Mouse (Mus musculus): ENCODE results near the gene Chmp4b.
A peak's percentile ranks its signal among the peaks of the same experiment; 100 is the strongest.

The Chmp4b gene

DNA sequence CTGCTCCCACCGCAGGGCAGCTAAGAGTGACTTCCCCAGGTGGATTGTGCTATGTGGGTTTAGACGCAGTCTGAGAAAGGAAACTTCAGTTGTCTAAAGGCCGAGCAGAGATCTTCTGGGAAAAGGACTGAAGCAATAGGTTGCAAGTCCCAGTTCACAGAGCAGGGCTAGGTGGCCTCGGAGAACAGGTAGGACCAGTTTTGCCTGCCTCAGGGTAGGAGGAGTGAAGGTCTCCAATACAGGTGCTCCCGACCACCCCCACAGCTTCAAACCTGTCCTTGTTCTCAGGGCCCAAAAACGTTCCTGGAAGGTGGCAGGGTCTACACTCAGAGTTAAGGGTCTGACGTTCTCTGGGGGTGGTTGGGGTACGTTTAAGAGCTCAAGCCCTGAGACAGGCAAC lies at the start of gene Chmp4b:
Gene Chmp4b (plus strand): TSS at position 343 of the 400 bp plus-strand sequence.
- DNase-seq (ENCODE audit: low spot score), result no peak

DNA sequence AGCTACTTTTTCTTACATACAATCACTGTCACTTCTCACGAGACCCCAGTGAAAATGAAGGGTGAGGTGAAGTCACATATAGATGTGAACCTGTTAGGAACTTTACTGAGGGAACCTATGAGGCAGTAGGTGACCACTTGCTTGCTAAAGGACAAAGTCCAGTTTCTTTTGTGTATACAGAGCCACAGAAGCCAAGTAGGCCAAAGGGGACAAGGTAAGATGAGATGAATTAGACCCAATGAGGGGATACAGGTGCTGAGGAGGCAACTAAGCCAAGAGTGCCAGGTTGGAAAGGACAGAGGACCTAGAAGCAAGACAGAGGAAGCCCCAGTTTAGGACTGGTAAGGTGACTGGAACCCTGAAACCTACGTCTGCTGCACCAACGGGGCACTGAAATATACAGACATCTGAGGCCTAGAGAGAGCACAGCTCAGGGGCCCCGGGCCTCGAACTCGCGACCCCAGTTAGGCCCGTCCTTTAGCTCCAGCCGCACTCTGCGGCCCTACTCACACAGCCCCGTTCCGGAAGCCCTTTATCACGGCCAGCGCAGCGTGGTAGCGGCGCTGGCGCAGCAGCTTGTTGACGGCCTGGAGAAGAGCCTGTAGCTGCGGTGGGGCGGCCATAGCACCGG lies 48.4 kb upstream of the Chmp4b start:
- DNase-seq (ENCODE audit: low spot score), result peak; percentile 66

DNA sequence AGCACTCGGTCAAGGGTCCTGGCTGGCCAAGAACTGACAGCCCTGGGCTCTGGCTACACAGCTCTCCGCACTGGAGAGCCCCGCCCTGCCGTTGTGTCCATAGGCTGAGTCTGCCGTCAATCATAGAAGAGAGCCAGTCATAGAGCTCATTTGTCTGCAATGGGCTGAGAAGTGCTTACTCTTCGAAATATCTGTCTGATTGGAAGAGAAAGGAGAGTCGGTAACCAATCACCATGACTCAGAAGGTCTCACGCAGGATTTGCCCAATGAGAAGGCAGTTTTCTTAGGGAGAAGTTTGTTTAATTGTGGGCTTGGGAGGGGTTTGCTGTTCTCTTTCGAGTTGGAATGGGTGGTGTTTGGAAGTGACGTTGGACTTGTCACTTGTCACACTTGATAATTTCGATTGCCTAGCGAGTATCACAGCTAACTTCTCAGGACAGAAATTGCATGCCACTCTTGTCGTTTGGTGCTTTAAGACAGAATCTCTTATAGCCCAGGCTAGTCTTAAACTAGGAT lies 47.8 kb upstream of the Chmp4b start, which contains the start of gene Pxmp4:
Gene Pxmp4 (minus strand): TSS at position 71 of the 516 bp plus-strand sequence.
- peak; percentile 100 for DNase-seq (ENCODE audit: low spot score)

DNA sequence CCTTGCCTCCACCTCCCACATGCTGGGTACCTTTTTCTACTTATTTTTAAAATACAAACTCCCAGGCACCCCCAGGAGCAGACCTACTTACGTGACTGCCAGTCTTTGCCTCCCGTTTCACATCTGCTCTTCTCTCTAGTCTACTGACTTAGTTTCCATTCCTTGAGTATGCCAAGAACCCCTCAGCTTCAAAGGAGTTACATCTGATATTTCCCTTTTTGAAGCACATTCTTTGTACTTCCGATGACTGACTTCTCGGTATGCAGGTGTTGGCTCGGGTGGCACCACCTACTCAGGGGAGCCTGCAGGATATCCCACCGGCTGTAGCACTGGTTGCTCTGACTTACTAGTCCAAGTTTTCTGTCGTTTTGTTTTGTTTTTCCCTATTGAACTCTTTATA lies 47.3 kb upstream of the Chmp4b start:
- DNase-seq (ENCODE audit: low spot score), result no peak

DNA sequence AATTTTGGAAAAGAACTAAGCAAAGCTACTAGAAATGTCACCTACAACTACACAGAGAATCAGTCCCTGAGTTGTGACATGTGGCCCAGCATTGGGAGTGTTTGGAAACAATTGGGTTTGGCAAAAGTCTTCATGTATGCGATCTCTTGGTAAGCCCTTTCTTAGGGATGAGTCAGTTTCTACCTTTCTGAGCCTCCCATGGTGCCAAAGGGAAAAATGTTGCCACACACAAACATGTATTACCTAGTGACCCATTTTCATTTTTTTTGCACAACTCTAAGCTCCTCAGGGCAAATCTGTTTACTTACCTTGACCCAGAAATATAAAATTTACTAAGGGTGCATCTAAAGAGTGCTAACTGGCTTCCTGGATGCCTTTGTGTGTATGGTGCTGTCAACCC lies 44.5 kb upstream of the Chmp4b start:
- no peak for DNase-seq (ENCODE audit: low spot score)

DNA sequence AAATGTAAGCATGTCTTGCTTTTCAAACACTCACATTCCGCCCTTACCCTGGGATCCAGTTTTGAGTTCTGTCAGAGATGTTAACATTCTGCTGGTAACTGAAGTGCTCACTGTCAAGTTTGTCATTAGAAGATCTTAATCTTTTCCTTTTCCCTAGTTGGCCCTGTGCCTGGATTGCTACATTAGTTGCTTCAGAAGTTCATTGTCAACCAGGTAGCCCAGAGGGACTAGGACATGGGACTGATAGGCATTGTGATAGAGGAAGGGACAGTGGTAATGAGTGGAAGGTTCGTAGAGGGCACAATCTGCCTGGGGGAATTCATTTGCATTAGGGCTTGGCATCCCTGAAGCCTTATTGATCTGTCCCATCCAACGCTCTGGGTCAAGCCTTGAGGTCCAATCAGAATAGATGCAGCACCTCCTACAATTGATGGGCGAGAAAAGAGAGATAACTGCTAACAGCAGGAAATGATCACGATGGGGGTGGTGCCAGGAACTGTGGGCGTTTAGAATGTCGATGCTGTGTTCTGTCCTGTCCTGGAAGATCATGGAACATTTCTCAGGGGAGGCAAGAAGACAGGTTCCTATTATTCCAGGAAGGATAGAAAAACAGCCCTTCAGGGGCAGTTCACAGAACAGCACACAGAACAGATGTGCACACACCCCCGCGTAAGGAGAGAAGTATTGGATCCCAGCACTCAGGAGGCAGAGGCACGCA lies 42.3 kb upstream of the Chmp4b start:
- no peak for DNase-seq (ENCODE audit: low spot score)

DNA sequence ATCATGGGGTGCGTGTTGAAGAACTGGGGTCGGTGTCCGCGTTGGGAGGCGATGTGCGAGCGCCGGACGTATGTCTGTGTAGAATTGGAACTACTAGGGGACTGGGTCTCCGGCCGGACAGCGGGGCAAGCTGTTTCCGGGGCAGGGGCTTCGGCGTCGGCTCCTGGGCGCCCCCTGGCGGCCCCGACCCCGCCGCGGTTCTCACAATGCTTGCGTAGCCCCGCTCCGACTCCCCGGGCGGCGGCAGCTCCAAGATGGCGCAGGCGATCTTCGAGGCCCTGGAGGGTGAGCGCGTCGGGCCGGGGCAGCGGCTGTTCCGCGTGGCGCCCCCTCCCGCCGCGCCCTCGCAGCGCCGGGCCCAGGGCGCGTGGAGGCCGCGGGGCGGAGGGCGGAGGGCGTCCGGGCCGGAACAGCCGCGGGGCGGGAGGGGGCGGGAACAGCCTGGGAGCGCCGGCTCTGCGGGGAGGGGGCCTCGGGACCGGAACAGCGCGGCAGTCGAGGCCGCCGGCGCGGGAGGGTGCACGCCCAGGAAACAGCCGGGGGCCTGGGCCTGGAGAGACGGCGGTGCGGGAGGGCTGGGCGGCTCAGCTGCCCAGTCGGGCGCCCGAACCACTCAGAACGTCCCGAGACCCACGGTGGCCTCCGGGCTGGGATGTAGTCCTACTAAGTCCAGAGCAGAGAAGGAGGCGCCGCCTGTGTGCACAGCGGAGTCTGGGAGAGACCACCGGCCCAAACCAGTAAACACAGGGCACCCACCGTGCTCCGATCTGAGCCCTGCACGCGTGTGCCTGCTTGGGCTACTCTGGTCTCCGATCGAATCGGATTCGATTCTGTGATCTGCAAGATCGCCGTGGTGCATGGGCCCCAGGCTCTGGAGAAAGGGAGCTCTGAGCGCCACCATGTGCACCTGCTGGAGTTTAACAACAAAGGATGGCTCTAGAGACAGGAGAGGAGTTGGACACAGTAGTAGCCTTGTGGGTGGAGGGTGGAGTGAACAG lies 38.1 kb upstream of the Chmp4b start, which contains the start of the genes Zfp341 and 4930519P11Rik:
Gene Zfp341 (plus strand): TSS at position 180 of the 998 bp plus-strand sequence.
Gene 4930519P11Rik (minus strand): TSS at position 320 of the 998 bp plus-strand sequence.
- peak; percentile 87 for DNase-seq (ENCODE audit: low spot score)

DNA sequence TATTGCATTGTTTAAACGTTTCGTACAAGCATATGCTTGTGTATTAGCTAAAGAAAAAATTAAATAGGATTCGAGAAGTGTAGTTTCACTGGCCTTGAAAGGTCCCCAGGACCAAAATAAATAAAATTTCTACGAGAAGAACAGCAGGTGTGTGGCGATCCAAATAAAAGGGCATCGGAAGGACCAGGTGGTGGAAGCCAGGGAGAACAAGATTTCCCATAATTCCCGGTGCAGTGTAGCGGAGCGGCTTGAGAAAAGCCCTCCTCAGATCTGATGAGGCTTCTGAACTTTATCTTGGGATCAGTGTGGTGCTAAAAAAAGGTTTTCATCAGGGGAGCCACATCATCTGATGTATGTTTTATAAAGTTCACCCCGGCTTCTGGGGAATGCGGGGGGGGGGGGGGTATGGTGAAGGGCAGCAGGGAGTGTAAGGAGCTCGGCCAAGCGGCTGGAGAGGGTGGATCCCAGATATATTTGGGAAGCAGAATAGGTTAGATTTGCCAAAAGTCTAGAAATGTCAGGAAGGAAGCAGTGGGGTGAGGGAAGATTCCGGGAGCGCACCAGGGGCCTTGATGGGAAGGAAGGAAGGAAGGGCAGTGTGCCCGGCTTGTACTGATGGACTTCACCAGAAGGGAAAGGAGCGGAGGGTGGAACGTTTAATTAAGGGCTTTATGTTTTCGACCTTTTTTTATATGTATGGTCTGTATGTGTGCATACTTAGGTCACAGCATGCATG lies 36.5 kb upstream of the Chmp4b start:
- DNase-seq (ENCODE audit: low spot score), result no peak

DNA sequence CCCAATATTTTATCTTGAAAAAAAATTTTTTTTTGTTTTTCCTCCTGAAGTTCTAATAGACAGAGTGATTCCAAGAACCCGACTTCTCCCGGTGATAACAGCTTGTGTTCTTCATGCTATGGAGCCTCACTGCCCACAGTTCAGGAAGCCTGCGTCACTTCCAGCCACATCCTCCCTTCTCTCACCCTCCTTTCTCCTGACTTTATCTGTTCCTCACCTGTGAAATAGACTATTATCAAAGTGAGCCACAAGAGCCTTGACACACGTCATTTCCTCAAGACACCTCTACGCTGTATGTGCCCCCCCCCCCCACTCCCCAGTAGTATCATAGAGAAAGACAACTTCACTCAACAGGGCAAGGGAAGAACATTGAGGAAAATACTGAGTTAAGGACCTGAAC lies 35.8 kb upstream of the Chmp4b start:
- no peak for DNase-seq (ENCODE audit: low spot score)

DNA sequence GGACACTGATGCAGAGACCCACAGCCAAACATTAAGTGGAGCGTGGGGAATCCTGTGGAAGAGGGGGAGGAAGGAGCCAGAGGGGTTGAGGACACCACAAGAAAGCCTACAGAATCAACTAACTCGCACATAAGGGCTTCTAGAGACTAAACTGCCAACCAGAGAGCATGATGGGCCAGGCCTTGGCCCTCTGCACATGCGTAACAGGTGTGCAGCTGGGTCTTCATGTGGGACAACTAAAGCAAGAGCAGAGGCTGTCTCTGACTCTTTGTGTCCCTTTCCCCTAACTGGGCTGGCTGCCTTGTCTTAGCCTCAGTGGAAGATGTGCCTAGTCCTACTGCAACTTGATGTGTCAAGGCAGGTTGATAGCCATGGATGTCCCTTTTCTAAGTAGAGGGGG lies 34.4 kb upstream of the Chmp4b start:
- no peak for DNase-seq (ENCODE audit: low spot score)

DNA sequence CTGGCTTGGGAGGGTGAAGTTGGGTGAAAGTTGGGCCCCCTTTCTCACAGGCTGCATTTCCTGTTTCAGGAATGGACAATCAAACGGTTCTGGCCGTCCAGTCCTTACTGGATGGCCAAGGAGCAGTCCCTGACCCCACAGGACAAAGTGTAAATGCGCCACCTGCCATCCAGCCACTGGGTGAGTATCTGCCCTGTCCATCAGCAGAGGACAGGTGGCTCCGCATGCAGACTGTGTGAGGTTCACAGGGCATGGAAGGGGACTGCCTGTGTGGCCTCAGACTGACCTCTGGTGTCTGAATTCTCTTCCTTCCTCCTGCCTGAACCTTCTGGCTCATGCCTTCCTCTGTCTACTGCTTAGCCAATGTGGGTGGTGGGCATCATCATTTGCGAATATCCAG lies 29.8 kb upstream of the Chmp4b start:
- DNase-seq (ENCODE audit: low spot score), result no peak

DNA sequence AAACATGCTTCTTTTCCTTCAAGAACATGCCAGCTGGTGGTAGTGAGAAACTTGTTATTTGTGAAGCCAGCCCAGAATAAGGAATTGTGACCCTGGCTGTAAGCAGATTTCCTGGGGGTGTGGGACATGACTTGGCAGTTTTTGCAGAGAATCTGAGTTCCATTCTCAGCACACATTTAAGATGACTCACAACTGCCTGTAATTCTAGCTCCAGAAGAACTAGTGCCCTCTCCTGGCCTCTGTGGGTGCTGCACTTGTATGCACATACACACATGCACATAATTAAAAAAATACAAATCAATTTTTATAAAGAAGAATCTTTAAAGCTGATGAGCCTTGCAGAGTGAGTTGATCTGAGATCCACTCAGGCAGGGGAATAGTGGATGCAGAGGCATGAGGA lies 27.4 kb upstream of the Chmp4b start:
- DNase-seq (ENCODE audit: low spot score), result no peak

DNA sequence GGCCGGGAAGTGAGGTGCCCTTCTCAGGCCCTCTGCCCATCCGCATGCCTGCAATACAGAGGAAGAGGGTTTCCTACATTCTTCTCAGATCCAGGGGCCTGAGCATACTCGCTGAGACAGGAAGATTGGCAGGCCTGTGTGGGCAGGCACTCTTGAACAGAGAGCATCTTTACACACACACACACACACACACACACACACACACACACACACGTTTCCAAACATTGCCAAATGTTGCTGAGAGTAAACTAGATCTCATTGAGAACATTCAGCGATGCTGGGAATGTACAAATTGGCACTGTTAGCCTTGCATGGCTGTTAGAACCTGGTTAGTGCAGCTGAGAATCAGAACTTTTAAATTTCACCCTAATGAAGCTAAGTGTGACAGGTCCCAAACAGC lies 21.0 kb upstream of the Chmp4b start:
- no peak for DNase-seq (ENCODE audit: low spot score)

DNA sequence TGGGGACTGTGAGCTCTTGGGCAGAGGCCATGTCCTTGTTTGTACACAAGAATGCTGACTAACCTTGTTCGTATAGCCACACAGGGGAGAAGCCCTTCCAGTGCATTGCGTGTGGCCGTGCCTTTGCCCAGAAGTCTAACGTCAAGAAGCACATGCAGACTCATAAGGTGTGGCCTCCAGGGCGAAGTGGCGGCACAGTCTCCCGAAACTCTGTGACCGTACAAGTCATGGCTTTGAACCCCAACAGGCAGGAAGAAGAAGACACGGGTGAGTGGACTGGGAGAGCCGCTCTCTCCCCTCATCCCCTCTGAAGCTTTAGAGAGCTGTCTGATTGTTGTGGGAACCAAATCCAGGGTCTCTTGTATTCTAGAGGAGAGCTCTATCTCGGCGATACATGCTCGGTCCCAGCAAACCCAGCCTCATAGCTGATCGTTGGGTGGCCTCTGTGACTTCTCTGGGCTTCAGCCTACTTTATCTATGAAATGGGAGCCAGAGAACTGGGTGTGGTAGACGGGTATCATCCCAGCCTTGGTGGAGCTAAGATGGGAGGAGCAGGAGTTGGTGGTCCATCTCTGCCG lies 19.2 kb upstream of the Chmp4b start:
- DNase-seq (ENCODE audit: low spot score), result no peak

DNA sequence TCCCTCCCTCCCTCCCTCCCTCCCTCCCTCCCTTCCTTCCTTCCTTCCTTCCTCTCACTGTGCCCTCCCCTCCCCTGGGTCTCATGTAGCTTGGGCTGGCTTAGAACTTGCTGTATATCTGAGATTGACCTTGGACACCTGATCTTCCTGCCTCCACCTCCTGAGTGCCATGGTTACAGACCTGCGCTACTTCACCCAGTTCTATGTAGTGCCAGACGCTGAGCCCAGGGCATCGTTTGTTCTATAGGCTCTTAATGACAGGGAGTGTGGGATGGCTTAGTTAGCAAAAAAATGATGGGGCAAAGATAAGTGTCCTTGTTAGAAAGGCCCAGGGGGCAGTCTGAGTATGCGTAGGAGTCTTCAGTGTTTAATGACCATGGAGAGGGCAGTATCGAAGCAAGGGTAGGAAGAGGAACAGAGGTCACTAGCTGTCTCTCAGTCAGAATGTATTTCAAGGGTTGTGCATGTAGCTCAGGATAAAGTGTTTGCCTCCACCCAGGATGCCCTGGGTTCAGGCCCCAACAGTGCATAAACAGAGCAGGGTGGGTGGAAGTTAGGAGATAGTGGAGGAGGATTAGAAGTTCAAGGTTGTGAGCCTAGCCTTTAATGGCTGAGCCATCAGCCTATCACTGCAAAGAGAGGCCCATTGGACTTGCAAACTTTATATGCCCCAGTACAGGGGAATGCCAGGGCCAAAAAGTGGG lies 18.3 kb upstream of the Chmp4b start:
- no peak for DNase-seq (ENCODE audit: low spot score)

DNA sequence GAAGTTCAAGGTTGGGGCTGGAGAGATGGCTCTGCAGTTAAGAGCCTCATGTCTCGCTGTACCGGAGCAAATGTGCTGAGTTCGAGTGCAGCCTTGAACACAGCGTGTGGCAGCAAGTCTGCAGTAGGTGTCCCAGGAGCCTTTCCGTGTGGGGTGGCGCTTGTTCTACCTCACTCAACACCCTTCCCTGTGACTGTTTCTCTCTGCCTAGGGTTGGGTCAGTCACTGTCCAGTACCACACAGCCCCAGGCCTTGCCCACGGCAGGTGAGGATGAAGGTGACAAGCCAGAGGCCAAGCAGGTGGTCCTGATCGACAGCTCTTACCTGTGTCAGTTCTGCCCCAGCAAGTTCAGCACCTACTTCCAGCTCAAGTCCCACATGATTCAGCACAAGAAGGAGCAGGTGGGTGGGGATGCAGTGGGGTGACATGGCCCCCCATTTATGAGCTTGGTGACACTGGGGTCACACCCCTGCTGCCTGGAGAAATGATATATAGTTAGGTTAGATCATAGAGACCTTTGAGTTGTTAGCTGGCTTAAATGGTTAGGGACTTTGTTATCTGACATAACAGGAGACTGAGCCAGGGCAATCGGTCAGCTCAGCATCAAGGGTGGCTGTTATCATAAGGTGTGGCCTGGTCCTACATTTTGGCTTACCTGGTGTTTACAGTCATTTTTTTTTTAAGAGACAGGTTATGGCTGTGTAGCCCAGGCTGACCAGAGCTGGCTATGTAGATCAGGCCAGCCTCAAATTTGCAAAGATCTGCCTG lies 17.4 kb upstream of the Chmp4b start:
- DNase-seq (ENCODE audit: low spot score), result no peak

DNA sequence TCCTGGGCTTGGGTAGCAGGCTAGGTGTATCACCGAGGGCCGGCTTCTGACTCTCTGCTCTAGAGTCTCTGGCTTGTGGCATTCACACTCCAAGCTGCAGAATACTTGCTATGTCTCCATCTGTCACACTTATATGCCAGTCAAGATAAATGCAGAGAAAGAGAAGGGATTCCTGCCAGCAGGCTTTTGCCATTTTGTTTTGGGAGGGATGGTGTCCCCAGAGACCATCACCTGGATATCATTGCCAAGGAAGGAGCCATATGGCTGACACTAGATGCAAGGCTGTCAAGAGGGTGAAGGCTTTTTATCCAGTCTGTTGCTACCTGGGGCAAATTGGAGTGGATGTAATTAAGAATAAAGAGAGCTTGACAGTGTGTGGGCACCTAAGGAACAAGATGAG lies 15.7 kb upstream of the Chmp4b start:
- DNase-seq (ENCODE audit: low spot score), result no peak

DNA sequence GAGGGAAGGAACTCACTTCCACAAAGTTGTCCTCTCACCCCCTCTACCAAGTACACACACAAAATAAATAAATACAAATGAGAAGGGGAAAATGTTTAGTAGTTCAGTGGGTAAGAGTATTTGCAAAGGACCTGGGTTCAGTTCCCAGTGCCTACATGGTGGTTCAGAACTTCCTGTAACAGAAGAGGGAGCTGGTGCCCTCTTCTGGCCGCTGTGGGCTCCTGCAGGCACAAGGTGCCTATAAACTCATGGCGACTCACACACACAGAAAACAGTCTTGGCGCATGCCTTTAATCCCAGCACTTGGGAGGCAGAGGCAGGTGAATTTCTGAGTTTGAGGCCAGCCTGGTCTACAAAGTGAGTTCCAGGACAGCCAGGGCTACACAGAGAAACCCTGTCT lies 13.0 kb upstream of the Chmp4b start:
- DNase-seq (ENCODE audit: low spot score), result no peak

DNA sequence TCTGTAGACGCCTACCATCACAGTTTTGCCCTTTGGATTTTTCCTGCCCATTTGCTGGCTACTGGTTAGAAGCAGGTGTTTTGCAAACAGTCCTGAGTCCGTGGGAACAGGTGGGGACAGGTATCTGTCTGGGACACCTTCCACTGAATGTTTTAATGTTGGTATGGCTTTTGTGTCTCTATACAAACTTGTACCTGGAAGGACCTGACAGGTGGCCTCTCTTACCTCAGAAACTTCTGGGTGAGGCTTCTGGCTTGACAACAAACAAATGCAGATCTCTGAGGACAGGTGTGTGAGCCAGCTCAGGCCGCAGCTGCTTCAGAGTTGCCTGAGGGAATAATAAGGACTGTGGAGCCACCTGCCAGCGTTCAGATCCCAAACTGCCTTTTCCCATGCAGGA lies 12.4 kb upstream of the Chmp4b start:
- no peak for DNase-seq (ENCODE audit: low spot score)

DNA sequence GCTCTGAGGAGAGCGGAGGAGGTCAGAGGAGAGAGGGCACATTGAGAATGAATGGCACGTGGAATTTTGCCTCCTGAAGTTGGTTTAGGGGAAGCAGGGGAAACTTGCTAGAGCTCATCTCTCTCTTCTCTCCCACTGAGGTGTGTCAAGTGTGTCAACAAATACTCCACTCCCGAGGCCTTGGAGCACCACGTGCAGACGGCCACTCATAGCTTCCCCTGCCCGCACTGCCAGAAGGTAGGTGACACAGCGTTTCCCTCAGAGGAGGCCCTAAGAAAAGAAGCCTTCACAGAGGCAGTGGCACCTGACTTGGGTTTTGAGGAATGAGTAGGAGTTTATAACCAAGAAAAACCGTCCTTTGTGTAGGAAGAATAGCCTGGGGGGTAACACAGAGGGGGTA lies 10.3 kb upstream of the Chmp4b start:
- DNase-seq (ENCODE audit: low spot score), result no peak

Measured in adipocyte (in vitro differentiated cells).